Mouse (Mus musculus) midbrain, embryonic 16.5 days (tissue): ENCODE measurements around the gene Nlk. TPM values are rescaled to one million over a fixed set of nuclear protein-coding genes. Genes with fewer than 3 reads are reported as not detected.
"Not testable (repeated sequence)": the region's sequence is repeated elsewhere in the genome, so short reads cannot be mapped to it uniquely, and the experiment has no call there.

Source experiments
- ATAC-seq: fragments of 200-750 bp; cut with Nextera tagmentation; 2 replicates; pipeline ENCODE4 v1.8.0; 2017; ENCODE audit warnings: moderate TSS enrichment
- H3K27ac ChIP-seq: fragments of 300-500 bp; sonication (generic); 2 replicates; pipeline ENCODE4 v1.5.1; 2014; ENCODE audit warnings: mild to moderate bottlenecking, low read length, mixed read lengths
- H3K27me3 ChIP-seq: fragments of 300-500 bp; sonication (generic); 2 replicates; pipeline ENCODE4 v1.6.1; 2014; ENCODE audit warnings: low read depth, low read length, mixed read lengths; ENCODE audit not compliant: control insufficient read depth, insufficient read depth
- H3K36me3 ChIP-seq: fragments of 300-500 bp; sonication (generic); 2 replicates; pipeline ENCODE4 v1.6.1; 2014; ENCODE audit warnings: mild to moderate bottlenecking, low read length, moderate library complexity, mixed read lengths; ENCODE audit not compliant: control insufficient read depth, insufficient read depth
- H3K4me1 ChIP-seq: fragments of 300-500 bp; sonication (generic); 2 replicates; pipeline ENCODE4 v1.6.1; 2014; ENCODE audit warnings: mild to moderate bottlenecking, low read length, mixed read lengths; ENCODE audit not compliant: control insufficient read depth, insufficient read depth
- H3K4me2 ChIP-seq: fragments of 300-500 bp; sonication (generic); 2 replicates; pipeline ENCODE4 v1.6.1; 2014; ENCODE audit warnings: mild to moderate bottlenecking, low read length, mixed read lengths
- H3K4me3 ChIP-seq: fragments of 300-500 bp; sonication (generic); 2 replicates; pipeline ENCODE4 v1.5.1; 2014; ENCODE audit warnings: low read depth, mild to moderate bottlenecking, low read length, moderate library complexity, mixed read lengths
- H3K9ac ChIP-seq: fragments of 300-500 bp; sonication (generic); 2 replicates; pipeline ENCODE4 v1.6.1; 2014; ENCODE audit warnings: low read depth, low read length, mixed read lengths
- H3K9me3 ChIP-seq: fragments of 300-500 bp; sonication (generic); replicated peaks from 2 replicates; pipeline ENCODE4 v1.6.1; 2014; ENCODE audit warnings: mild to moderate bottlenecking, low read length, mixed read lengths; ENCODE audit not compliant: control insufficient read depth, poor library complexity, severe bottlenecking
- WGBS: fragments of 180-500 bp; shearing (Covaris S2); extraction: QIAGEN DNeasy Blood & Tissue Kit; methylation state at CpG from one replicate; pipeline ENCODE4 v1.1.7; 2014; 5-methylcytosine and 5-hydroxymethylcytosine counted together
- polyA plus RNA-seq: library from polyadenylated mRNA; unstranded; fragments of >200 nt; fragmentation: Nextera tagmentation; extraction: Ambion mirVana; gene quantifications from 2 replicates; pipeline ENCODE4 v1.2.1, GENCODE M21; 2015

Nlk gene
- polyA plus RNA-seq, 1 experiment from 2014 or later: 26.2 TPM

GRCm38 (mm10) chr11:78574031-78574430 lies 123.1 kb downstream of the Nlk start:
- peaks cover 15% of the 10 kb centered on the region for H3K36me3 ChIP-seq
- H3K9ac ChIP-seq, H3K9me3 ChIP-seq, H3K4me3 ChIP-seq, H3K27ac ChIP-seq, H3K4me1 ChIP-seq, H3K27me3 ChIP-seq, H3K4me2 ChIP-seq, ATAC-seq: not testable (repeated sequence)
- whole genome bisulfite sequencing: 97% methylated on average over 3 of the region's 4 CpGs

GRCm38 (mm10) chr11:78571854-78572253 lies 125.3 kb downstream of the Nlk start:
- H3K27me3 ChIP-seq: no peaks in the 10 kb centered on the region
- WGBS: 94% methylated on average over 6 of the region's 6 CpGs
- peaks cover 17% of the 10 kb centered on the region for H3K36me3 ChIP-seq
- no peak overlapping the region for H3K4me3 ChIP-seq
- H3K4me2 ChIP-seq: no peak overlapping the region
- H3K9ac ChIP-seq: no peak overlapping the region
- H3K4me1 ChIP-seq: no peaks in the 10 kb centered on the region
- no peak overlapping the region for H3K27ac ChIP-seq
- no peak for ATAC-seq
- H3K9me3 ChIP-seq: no peaks in the 10 kb centered on the region

- Histone ChIP-seq H3K4me2 (no peak overlapping the region), H3K27ac (no peak overlapping the region), H3K9me3 (no peaks in the 10 kb centered on the region), H3K4me3 (no peak overlapping the region), H3K9ac (no peak overlapping the region), H3K27me3 (no peaks in the 10 kb centered on the region), H3K36me3 (peaks cover 17% of the 10 kb centered on the region), H3K4me1 (no peaks in the 10 kb centered on the region)
- WGBS: 91% methylated on average over 8 of the region's 8 CpGs
- no peak for ATAC-seq
Measured at GRCm38 (mm10) chr11:78571441-78571840, 125.7 kb downstream of the Nlk start.

- Histone ChIP-seq H3K4me1 (no peaks in the 10 kb centered on the region), H3K9ac (no peak overlapping the region), H3K4me3 (no peak overlapping the region), H3K27me3 (no peaks in the 10 kb centered on the region), H3K27ac (no peak overlapping the region), H3K9me3 (no peaks in the 10 kb centered on the region), H3K4me2 (no peak overlapping the region), H3K36me3 (peaks cover 14% of the 10 kb centered on the region; the same call in 1 of the 2 replicates)
- no peak for ATAC-seq
- 80% methylated on average over 3 of the region's 3 CpGs for WGBS
Measured at GRCm38 (mm10) chr11:78569806-78570205, 127.4 kb downstream of the Nlk start.

GRCm38 (mm10) chr11:78568827-78569226 lies 128.3 kb downstream of the Nlk start:
- Histone ChIP-seq H3K36me3 (peaks cover 10% of the 10 kb centered on the region; the same call in 1 of the 2 replicates), H3K27me3 (no peaks in the 10 kb centered on the region), H3K27ac (no peak overlapping the region), H3K4me2 (no peak overlapping the region), H3K4me1 (no peaks in the 10 kb centered on the region), H3K9ac (no peak overlapping the region), H3K9me3 (no peaks in the 10 kb centered on the region), H3K4me3 (no peak overlapping the region)
- no peak for ATAC-seq
- 89% methylated on average over 10 of the region's 10 CpGs for WGBS

GRCm38 (mm10) chr11:78567614-78568013 lies 129.6 kb downstream of the Nlk start:
- no peaks in the 10 kb centered on the region for H3K27me3 ChIP-seq
- no peak overlapping the region for H3K4me3 ChIP-seq
- H3K27ac ChIP-seq: no peak overlapping the region
- H3K9ac ChIP-seq: no peak overlapping the region
- no peak for ATAC-seq
- no peaks in the 10 kb centered on the region for H3K9me3 ChIP-seq
- WGBS: 91% methylated on average over 6 of the region's 6 CpGs
- H3K4me2 ChIP-seq: no peak overlapping the region
- H3K36me3 ChIP-seq: peaks cover 10% of the 10 kb centered on the region; the same call in 1 of the 2 replicates
- no peaks in the 10 kb centered on the region for H3K4me1 ChIP-seq

GRCm38 (mm10) chr11:78566775-78567174 lies 130.4 kb downstream of the Nlk start:
- Histone ChIP-seq H3K4me3 (no peak overlapping the region), H3K27me3 (no peaks in the 10 kb centered on the region), H3K36me3 (peaks cover 7% of the 10 kb centered on the region; the same call in 1 of the 2 replicates), H3K9me3 (no peaks in the 10 kb centered on the region), H3K4me1 (no peaks in the 10 kb centered on the region), H3K27ac (no peak overlapping the region), H3K4me2 (no peak overlapping the region), H3K9ac (no peak overlapping the region)
- no peak for ATAC-seq
- 85% methylated on average over 6 of the region's 6 CpGs for WGBS

GRCm38 (mm10) chr11:78560447-78560846 lies 136.7 kb downstream of the Nlk start:
- H3K4me1 ChIP-seq: no peaks in the 10 kb centered on the region
- no peak overlapping the region for H3K4me2 ChIP-seq
- H3K27ac ChIP-seq: no peak overlapping the region
- WGBS: 20% methylated on average over 4 of the region's 4 CpGs
- no peak overlapping the region for H3K4me3 ChIP-seq
- H3K36me3 ChIP-seq: no peaks in the 10 kb centered on the region
- H3K9me3 ChIP-seq: no peaks in the 10 kb centered on the region
- H3K27me3 ChIP-seq: no peaks in the 10 kb centered on the region
- ATAC-seq: peak; percentile 66; the same call in 1 of the 2 replicates
- no peak overlapping the region for H3K9ac ChIP-seq

GRCm38 (mm10) chr11:78557241-78557640 lies 139.9 kb downstream of the Nlk start:
- no peaks in the 10 kb centered on the region for H3K9me3 ChIP-seq
- H3K4me3 ChIP-seq: no peak overlapping the region
- WGBS: 61% methylated on average over 8 of the region's 8 CpGs
- H3K36me3 ChIP-seq: no peaks in the 10 kb centered on the region
- no peak overlapping the region for H3K4me2 ChIP-seq
- no peak for ATAC-seq
- no peak overlapping the region for H3K9ac ChIP-seq
- no peaks in the 10 kb centered on the region for H3K4me1 ChIP-seq
- no peaks in the 10 kb centered on the region for H3K27me3 ChIP-seq
- H3K27ac ChIP-seq: no peak overlapping the region
